Mouse (Mus musculus) adrenal gland, postnatal 0 days (tissue): Measurements from ENCODE around the gene Ugp2. TPM values are rescaled to one million over a fixed set of nuclear protein-coding genes. Genes with fewer than 3 reads are reported as not detected.

ENCODE experiments used
- microRNA-seq: library from miRNA; unstranded; fragments of <30 nt; microRNA quantifications from one replicate; pipeline ENCODE4, GENCODE M21; 2016; ENCODE audit warnings: borderline replicate concordance; ENCODE audit not compliant: insufficient number of aligned reads
- polyA plus RNA-seq: library from polyadenylated mRNA; unstranded; fragments of >200 nt; fragmentation: Nextera tagmentation; extraction: Ambion mirVana; gene quantifications from 2 replicates; pipeline ENCODE4 v1.2.1, GENCODE M21; 2015

Ugp2 gene
- 73.4 and 84.1 TPM in 2 replicates for polyA plus RNA-seq

GRCm38 (mm10) chr11:21371122-21371806 lies at the start of gene Ugp2:
Gene Ugp2 (minus strand): TSS chr11:21371201.

Small RNAs within 50 kb of the gene (microRNA-seq; reads per million reads assigned to microRNA genes)
- not detected for gene Mir1933

Other genes starting within 250 kb of the Ugp2 start
- gene Vps54, start 131.9 kb downstream of the Ugp2 start, polyA plus RNA-seq: 6.8 and 8.9 TPM in 2 replicates
- 10.7 and 11.0 TPM in 2 replicates for gene Wdpcp, start 201.0 kb upstream of the Ugp2 start, polyA plus RNA-seq
- gene Mdh1, start 201.2 kb upstream of the Ugp2 start, polyA plus RNA-seq: 823 and 852 TPM in 2 replicates